8 mouse cellular contexts compared by ENCODE assay signal in genomic region chr10:4674983-4675592, GRCm38 (mm10).
DNase-seq lines count a peak whose midpoint lies in the region; ATAC-seq and TF ChIP-seq lines count a peak whose summit lies in the region.
"Not testable (repeated sequence)": the region's sequence is repeated elsewhere in the genome, so short reads cannot be mapped to it uniquely, and the experiment has no call there.

No protein-coding gene starts in this region.

- DNase-seq in CH12.LX (ENCODE audit: extremely low read depth), result peak; percentile 27
- DNase-seq in cerebellum, adult 18-20 months, result peak; percentile 38 to 41
- peak; percentile 11 to 47 for DNase-seq in heart, postnatal 14 days
- peak; percentile 27 for DNase-seq in limb, embryonic 14.5 days (ENCODE audit: low spot score)
- DNase-seq in spleen, postnatal 36 days (ENCODE audit: low spot score in 2 of 2), result peak; percentile 26 to 41

- H3K9ac ChIP-seq in CH12.LX (ENCODE audit: insufficient read depth, low read depth); forebrain, embryonic 15.5 days (replicated peaks); kidney, embryonic 16.5 days (replicated peaks; ENCODE audit: low read length); limb, embryonic 14.5 days (ENCODE audit: low read depth, low read length, severe bottlenecking); midbrain, embryonic 15.5 days: not testable (repeated sequence)

- H3K9me3 ChIP-seq in CH12.LX (replicated peaks; ENCODE audit: low read length); forebrain, embryonic 15.5 days; kidney, embryonic 16.5 days (ENCODE audit: low read length); limb, embryonic 14.5 days (ENCODE audit: control insufficient read depth, low read length); midbrain, embryonic 15.5 days: not testable (repeated sequence)

- H3K4me3 ChIP-seq in CH12.LX (replicated peaks in 1 of 3; ENCODE audit: low read depth in 2 of 3, low read length in 2 of 3, poor library complexity in 1 of 3); forebrain, embryonic 15.5 days; limb, embryonic 14.5 days (replicated peaks; ENCODE audit: low read length); midbrain, embryonic 15.5 days: not testable (repeated sequence)
- H3K4me3 ChIP-seq in kidney, embryonic 16.5 days (ENCODE audit: low read length), result peak overlapping the region; percentile 21; the same call in 1 of the 2 replicates

- 27% methylated on average over 14 of the region's 14 CpGs for WGBS in forebrain, embryonic 15.5 days
- WGBS in kidney, embryonic 16.5 days, result 15% methylated on average over 14 of the region's 14 CpGs
- 19% methylated on average over 13 of the region's 14 CpGs for WGBS in limb, embryonic 14.5 days
- WGBS in midbrain, embryonic 15.5 days, result 25% methylated on average over 14 of the region's 14 CpGs

- H3K27ac ChIP-seq in CH12.LX (ENCODE audit: insufficient read depth, low read depth); forebrain, embryonic 15.5 days (replicated peaks); kidney, embryonic 16.5 days (ENCODE audit: low read length); limb, embryonic 14.5 days (replicated peaks; ENCODE audit: low read depth, low read length); midbrain, embryonic 15.5 days: not testable (repeated sequence)

- intact Hi-C loops in heart, postnatal 14 days (cut with DNase I), result not testable (repeated sequence)

- not testable (repeated sequence) for TF ChIP-seq RAD21 in CH12.LX (IDR thresholded peaks at IDR 0.05; ENCODE audit: low read depth, low read length)

- dilution Hi-C loops in CH12.LX (cut with MboI; ENCODE audit: extremely low pct_ligation_motif_present, extremely low pct_unique_long_range_greater_than_20kb, low sequenced_read_pairs), result not testable (repeated sequence)

- peak overlapping the region; percentile 66 for H3K4me2 ChIP-seq in CH12.LX (ENCODE audit: insufficient read depth, low read depth, poor library complexity, severe bottlenecking)
- H3K4me2 ChIP-seq in forebrain, embryonic 15.5 days (replicated peaks); limb, embryonic 14.5 days (replicated peaks; ENCODE audit: low read depth, low read length, severe bottlenecking): not testable (repeated sequence)
- H3K4me2 ChIP-seq in kidney, embryonic 16.5 days (replicated peaks; ENCODE audit: low read depth, low read length), result peak overlapping the region; percentile 43
- H3K4me2 ChIP-seq in midbrain, embryonic 15.5 days, result peak overlapping the region; percentile 33

- peak in 1 of 2 experiments; percentile 38; a peak in 1 of 4 replicates for TF ChIP-seq CTCF in CH12.LX (conservative IDR thresholded peaks at IDR 0.05 in 1 of 2, IDR thresholded peaks at IDR 0.05 in 1 of 2; ENCODE audit: low read depth in 2 of 2, low read length in 2 of 2)

- not testable (repeated sequence) for H3K4me1 ChIP-seq in CH12.LX (ENCODE audit: control insufficient read depth in 1 of 2, insufficient read depth in 2 of 2); forebrain, embryonic 15.5 days; kidney, embryonic 16.5 days (ENCODE audit: insufficient read depth, low read length); limb, embryonic 14.5 days (ENCODE audit: control insufficient read depth, insufficient read depth, low read length); midbrain, embryonic 15.5 days

- in situ Hi-C loops in CH12.LX (cut with MboI; ENCODE audit: low pct_ligation_motif_present, low pct_unique_long_range_greater_than_20kb, low sequenced_read_pairs), result not testable (repeated sequence)

- not testable (repeated sequence) for TF ChIP-seq POLR2A in CH12.LX (IDR thresholded peaks at IDR 0.05; ENCODE audit: low read depth, low read length); limb, embryonic 14.5 days (IDR thresholded peaks at IDR 0.05; ENCODE audit: borderline replicate concordance, extremely low read depth, insufficient read depth, insufficient read length)

- H3K79me2 ChIP-seq in CH12.LX (replicated peaks; ENCODE audit: control insufficient read depth, extremely low read depth, insufficient read depth, poor library complexity, severe bottlenecking), result not testable (repeated sequence)

- not testable (repeated sequence) for TF ChIP-seq EP300 in CH12.LX (IDR thresholded peaks at IDR 0.05; ENCODE audit: low read length)

- ATAC-seq in forebrain, embryonic 15.5 days (replicated peaks), result peak; percentile 84
- ATAC-seq in kidney, embryonic 16.5 days (ENCODE audit: low FRiP score, low TSS enrichment), result peak; percentile 80; the same call in 1 of the 2 replicates
- not testable (repeated sequence) for ATAC-seq in limb, embryonic 14.5 days (ENCODE audit: low FRiP score, low read depth)
- peak; percentile 90 for ATAC-seq in midbrain, embryonic 15.5 days (replicated peaks)

- H3K27me3 ChIP-seq in CH12.LX (replicated peaks); forebrain, embryonic 15.5 days; kidney, embryonic 16.5 days (ENCODE audit: insufficient read depth, low read length); limb, embryonic 14.5 days (ENCODE audit: control insufficient read depth, insufficient read depth, low read length); midbrain, embryonic 15.5 days (replicated peaks): not testable (repeated sequence)

- not testable (repeated sequence) for H3K36me3 ChIP-seq in CH12.LX (replicated peaks in 1 of 2; ENCODE audit: control insufficient read depth in 1 of 2, insufficient read depth in 1 of 2, low read length in 1 of 2); forebrain, embryonic 15.5 days; kidney, embryonic 16.5 days (ENCODE audit: insufficient read depth, low read length); limb, embryonic 14.5 days (ENCODE audit: control insufficient read depth, insufficient read depth, low read length); midbrain, embryonic 15.5 days (replicated peaks)
